Mouse (Mus musculus) small intestine, adult 2 months (tissue): ENCODE measurements around the gene Abcb4. TPM values are rescaled to one million over a fixed set of nuclear protein-coding genes. Genes with fewer than 3 reads are reported as not detected.
"Not testable (repeated sequence)": the region's sequence is repeated elsewhere in the genome, so short reads cannot be mapped to it uniquely, and the experiment has no call there.

Experiments
- H3K27ac ChIP-seq: fragments of 200-500 bp; 2 replicates; pipeline ENCODE4 v1.5.1; 2012; ENCODE audit warnings: low read depth, low read length, control low read depth, inconsistent platforms; ENCODE audit not compliant: insufficient read depth
- H3K27me3 ChIP-seq: fragments of 200-500 bp; 2 replicates; pipeline ENCODE4 v1.6.1; 2012; ENCODE audit warnings: mild to moderate bottlenecking, moderate library complexity, low read length, inconsistent platforms; ENCODE audit not compliant: control insufficient read depth, insufficient read depth
- H3K36me3 ChIP-seq: fragments of 200-500 bp; 2 replicates; pipeline ENCODE4 v1.6.1; 2012; ENCODE audit warnings: mild to moderate bottlenecking, low read length, control low read depth, inconsistent platforms; ENCODE audit not compliant: control insufficient read depth, insufficient read depth
- H3K4me1 ChIP-seq: fragments of 200-500 bp; 2 replicates; pipeline ENCODE4 v1.6.1; 2012; ENCODE audit warnings: low read length, inconsistent platforms, mixed read lengths; ENCODE audit not compliant: control insufficient read depth, insufficient read depth, insufficient read length
- H3K4me3 ChIP-seq: fragments of 200-500 bp; 2 replicates; pipeline ENCODE4 v1.5.1; 2012; ENCODE audit warnings: low read depth, mild to moderate bottlenecking, control low read depth, inconsistent platforms, low read length, moderate library complexity
- CTCF ChIP-seq: fragments of 200-500 bp; IDR thresholded peaks from 2 replicates; pipeline ENCODE4 v1.5.1; 2012; ENCODE audit warnings: low read depth, mild to moderate bottlenecking, control low read depth, inconsistent platforms, low read length, moderate library complexity, mixed read lengths; ENCODE audit not compliant: insufficient replicate concordance, insufficient read length; ENCODE audit errors: extremely low read depth
- POLR2A ChIP-seq: fragments of 200-500 bp; IDR thresholded peaks from 2 replicates; pipeline ENCODE4 v1.6.1; 2012; ENCODE audit warnings: low read depth, mild to moderate bottlenecking, control low read depth, inconsistent platforms, low read length, moderate library complexity
- WGBS: fragments of 180-500 bp; shearing (Covaris S2); methylation state at CpG from one replicate; pipeline ENCODE4 v1.1.7; 2018; 5-methylcytosine and 5-hydroxymethylcytosine counted together
- polyA plus RNA-seq: library from polyadenylated mRNA; depleted of rRNA; stranded (reverse); fragments of >200 nt; gene quantifications from 2 replicates; pipeline ENCODE4 v1.2.3, GENCODE M21; 2012

Gene Abcb4
- polyA plus RNA-seq, 1 experiment: 0.11 TPM

DNA sequence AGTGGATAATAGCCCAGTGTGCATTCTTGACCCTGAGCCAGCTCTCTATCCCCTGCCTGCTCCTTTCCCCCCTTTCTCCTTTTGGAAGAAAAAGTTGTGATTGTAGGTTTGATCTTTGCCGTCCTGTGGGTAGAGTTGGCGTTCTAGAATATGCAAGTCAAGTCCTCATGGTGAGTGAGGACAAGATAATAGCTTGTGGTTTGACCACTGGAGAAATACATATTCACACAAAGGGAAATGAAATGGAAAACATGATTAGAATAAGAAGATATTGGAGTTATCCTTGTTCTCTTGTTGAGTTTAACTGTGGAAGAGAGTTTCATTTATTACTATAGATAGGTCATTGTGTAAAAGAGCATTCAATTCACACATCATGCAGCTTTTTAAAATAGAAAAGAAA lies 22.9 kb downstream of the Abcb4 start:
- no peaks in the 10 kb centered on the region for H3K27me3 ChIP-seq
- no peaks in the 10 kb centered on the region for H3K36me3 ChIP-seq
- peaks cover 1% of the 10 kb centered on the region; the same call in 1 of the 2 replicates for H3K4me1 ChIP-seq
- WGBS: 78% methylated on average over 2 of the region's 2 CpGs
- no peak for TF ChIP-seq CTCF
- no peak for TF ChIP-seq POLR2A
- H3K4me3 ChIP-seq: no peak overlapping the region
- H3K27ac ChIP-seq: no peak overlapping the region

DNA sequence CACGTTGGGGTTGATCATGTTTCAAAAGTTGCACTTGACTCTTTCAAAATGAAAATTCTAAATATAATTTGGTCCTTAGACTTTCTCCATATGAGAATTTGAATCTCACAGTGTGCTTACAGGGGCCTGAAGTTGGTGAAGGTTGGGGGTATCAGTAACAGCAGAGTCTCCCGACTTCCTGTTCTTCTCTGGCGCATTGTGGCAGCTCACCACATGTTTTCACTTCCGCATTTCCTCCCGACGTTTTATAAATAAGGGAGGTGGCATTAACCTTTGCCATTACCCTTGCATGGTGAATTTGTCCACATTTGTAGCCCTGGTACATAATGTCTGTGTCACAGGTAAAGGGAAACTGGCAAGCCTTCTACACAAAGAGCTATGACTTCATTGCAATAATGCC lies 23.6 kb downstream of the Abcb4 start:
- Histone ChIP-seq H3K36me3 (no peaks in the 10 kb centered on the region), H3K27me3 (no peaks in the 10 kb centered on the region), H3K4me3 (no peak overlapping the region), H3K4me1 (peaks cover 1% of the 10 kb centered on the region; the same call in 1 of the 2 replicates), H3K27ac (no peak overlapping the region)
- TF ChIP-seq CTCF: no peak
- TF ChIP-seq POLR2A: no peak
- 66% methylated on average over 6 of the region's 6 CpGs for WGBS

DNA sequence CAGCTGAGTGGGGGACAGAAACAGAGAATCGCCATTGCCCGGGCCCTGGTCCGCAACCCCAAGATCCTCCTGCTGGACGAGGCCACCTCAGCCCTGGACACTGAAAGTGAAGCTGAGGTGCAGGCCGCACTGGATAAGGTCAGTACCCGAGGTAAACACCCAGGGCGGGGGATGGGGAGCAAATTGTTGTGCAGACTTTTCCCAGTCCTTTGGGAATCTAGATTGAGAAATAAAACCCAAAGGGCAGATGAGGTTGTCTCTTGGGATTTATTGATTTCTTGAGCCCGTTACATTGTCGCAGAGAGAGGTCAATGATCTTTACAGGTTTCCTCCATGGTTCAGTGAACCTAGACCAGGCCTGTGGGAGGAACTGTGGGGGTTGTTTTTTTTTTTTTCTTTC lies 34.9 kb downstream of the Abcb4 start:
- H3K4me3 ChIP-seq: no peak overlapping the region
- no peaks in the 10 kb centered on the region for H3K36me3 ChIP-seq
- WGBS: 85% methylated on average over 9 of the region's 9 CpGs
- H3K4me1 ChIP-seq: no peaks in the 10 kb centered on the region
- H3K27me3 ChIP-seq: no peaks in the 10 kb centered on the region
- H3K27ac ChIP-seq: no peak overlapping the region
- TF ChIP-seq POLR2A: no peak
- no peak for TF ChIP-seq CTCF

DNA sequence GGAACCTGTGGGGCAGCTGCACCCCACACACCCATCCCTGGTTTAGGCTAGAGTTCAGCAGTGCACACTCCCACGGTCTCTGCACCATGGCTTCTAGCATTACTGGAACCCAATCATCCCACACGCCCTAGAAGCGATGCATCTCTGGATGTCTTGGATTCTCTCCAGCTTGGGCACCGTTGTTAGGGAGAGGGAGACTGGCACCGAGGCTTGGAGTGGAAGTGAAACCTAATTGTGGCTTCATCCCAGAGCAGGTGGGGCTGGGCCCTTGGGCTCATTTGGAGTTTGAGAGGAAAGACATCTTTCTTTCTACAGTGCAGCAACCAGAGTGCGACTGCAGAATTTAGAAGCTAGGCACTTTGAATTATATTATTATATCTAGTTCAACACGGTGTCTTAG lies 44.4 kb downstream of the Abcb4 start:
- no peaks in the 10 kb centered on the region for H3K36me3 ChIP-seq
- no peaks in the 10 kb centered on the region for H3K27me3 ChIP-seq
- no peaks in the 10 kb centered on the region for H3K4me1 ChIP-seq
- TF ChIP-seq POLR2A (no peak), CTCF (no peak)
- no peak overlapping the region for H3K4me3 ChIP-seq
- no peak overlapping the region for H3K27ac ChIP-seq
- WGBS: 53% methylated on average over 7 of the region's 7 CpGs

DNA sequence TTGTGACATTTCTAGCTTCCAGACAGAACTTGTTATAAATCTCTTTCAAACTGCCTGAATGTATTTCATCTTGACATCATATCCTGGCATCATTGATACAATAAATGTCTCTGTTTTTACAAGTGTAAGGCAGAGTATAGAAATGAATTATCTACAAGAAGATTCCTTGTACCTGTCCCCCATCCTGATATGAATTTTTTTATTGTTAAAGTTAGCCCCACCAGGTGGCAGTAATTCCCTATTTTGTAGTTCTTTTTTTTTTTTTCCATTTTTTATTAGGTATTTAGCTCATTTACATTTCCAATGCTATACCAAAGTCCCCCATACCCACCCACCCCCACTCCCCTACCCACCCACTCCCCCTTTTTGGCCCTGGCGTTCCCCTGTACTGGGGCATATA lies 47.7 kb downstream of the Abcb4 start:
- H3K27ac ChIP-seq, H3K4me3 ChIP-seq, H3K4me1 ChIP-seq, H3K36me3 ChIP-seq, H3K27me3 ChIP-seq: not testable (repeated sequence)
- WGBS: no CpG with 5 or more reads among the region's 1 CpGs

DNA sequence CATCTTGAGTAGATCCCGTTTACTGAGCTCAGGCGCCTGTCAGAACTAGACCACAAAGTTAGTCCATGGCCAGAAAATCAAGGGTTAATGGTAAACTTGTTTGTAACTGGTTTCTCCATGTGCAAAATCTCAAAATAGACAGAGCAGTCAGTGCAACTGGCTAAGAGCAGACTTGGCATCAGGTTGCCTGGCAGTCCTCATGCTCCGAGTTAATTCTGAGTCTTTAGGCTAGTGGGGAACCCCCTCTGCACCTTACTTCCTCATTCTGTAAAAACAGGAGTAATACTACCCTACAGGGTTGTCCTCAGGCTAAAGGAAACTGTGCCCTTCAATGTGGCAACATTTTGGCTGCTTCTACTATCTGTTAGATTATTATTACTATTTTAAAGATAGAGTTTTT lies 50.3 kb downstream of the Abcb4 start:
- Histone ChIP-seq H3K4me3 (no peak overlapping the region), H3K27ac (no peak overlapping the region), H3K36me3 (no peaks in the 10 kb centered on the region), H3K27me3 (no peaks in the 10 kb centered on the region), H3K4me1 (no peaks in the 10 kb centered on the region)
- 62% methylated on average over 3 of the region's 3 CpGs for WGBS
- TF ChIP-seq POLR2A: no peak
- no peak for TF ChIP-seq CTCF

DNA sequence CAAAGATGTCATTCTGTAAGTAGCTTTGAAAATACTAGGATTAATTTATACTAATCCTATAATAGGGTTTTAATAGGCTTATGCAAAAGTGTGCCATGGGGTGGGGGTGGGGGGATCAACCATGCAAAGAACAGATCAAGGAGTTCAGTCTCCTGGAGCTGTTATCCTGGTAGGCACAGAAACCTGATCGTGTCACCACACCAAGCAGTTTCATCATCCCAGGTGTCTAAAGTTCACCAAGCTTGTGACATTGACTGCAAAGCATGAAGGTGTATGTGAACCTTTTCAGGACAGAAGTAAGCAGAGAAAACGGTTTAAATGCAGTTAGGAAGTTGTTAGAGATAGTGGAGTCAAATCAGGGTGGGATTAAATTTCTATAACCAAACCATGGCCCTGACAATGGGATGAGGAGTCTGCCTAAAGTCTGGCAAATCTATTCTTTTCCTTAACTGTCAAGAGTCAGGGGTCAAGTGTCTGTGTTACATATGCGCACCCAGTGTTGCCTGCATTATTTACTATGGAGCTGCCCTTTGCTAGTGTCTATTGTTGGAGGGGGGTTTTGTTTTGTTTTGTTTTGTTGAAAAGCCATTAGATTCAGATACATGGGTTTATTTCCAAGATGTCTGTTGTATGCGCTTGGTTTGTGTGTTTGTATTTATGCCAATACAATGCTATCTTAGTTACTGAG lies 54.0 kb downstream of the Abcb4 start:
- TF ChIP-seq POLR2A: no peak
- TF ChIP-seq CTCF: no peak
- H3K4me3 ChIP-seq: no peak overlapping the region
- H3K27me3 ChIP-seq: no peaks in the 10 kb centered on the region
- no peaks in the 10 kb centered on the region for H3K36me3 ChIP-seq
- H3K4me1 ChIP-seq: no peaks in the 10 kb centered on the region
- no peak overlapping the region for H3K27ac ChIP-seq
- 62% methylated on average over 4 of the region's 4 CpGs for WGBS

DNA sequence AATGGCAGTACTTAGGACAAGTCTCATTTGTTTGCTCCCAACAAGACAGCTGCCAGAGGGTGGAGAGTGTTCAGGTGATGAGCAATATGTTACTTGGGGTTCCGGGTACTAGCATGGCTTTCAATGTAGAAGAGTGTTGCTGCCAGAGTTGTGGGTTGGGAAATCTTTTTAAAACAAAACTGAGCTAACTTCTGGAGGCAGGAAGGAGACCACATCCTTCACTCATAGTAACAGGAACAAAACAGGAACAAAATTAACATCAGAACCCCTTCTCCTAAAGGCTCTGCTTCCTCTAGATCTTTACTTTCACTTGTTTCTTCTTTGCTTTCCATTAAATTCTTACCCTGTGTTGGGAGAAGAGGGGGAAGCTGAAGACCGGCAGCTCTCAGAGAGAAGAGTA lies 60.1 kb downstream of the Abcb4 start:
- no peaks in the 10 kb centered on the region for H3K27me3 ChIP-seq
- 91% methylated on average over 2 of the region's 2 CpGs for WGBS
- no peak for TF ChIP-seq CTCF
- TF ChIP-seq POLR2A: no peak
- H3K27ac ChIP-seq: no peak overlapping the region
- no peaks in the 10 kb centered on the region for H3K36me3 ChIP-seq
- no peaks in the 10 kb centered on the region for H3K4me1 ChIP-seq
- H3K4me3 ChIP-seq: no peak overlapping the region
